Mouse (Mus musculus) midbrain, embryonic 11.5 days (tissue): ENCODE results near the gene Wdr92. TPM values are rescaled to one million over a fixed set of nuclear protein-coding genes. Genes with fewer than 3 reads are reported as not detected.

Experiments used
- ATAC-seq: fragments of 200-750 bp; cut with Nextera tagmentation; 2 replicates; pipeline ENCODE4 v1.8.0; 2017; ENCODE audit warnings: moderate TSS enrichment, moderate library complexity; ENCODE audit not compliant: low FRiP score
- DNase-seq: peaks from one replicate; pipeline ENCODE4 v3.0.0; 2015; ENCODE audit warnings: low spot score; ENCODE audit errors: missing footprints
- H3K27ac ChIP-seq: fragments of 300-500 bp; sonication (generic); 2 replicates; pipeline ENCODE4 v1.5.1; 2014; ENCODE audit warnings: low read depth, low read length
- H3K27me3 ChIP-seq: fragments of 300-500 bp; sonication (generic); 2 replicates; pipeline ENCODE4 v1.6.1; 2014; ENCODE audit warnings: mild to moderate bottlenecking, low read length, moderate library complexity, mixed read lengths; ENCODE audit not compliant: control insufficient read depth, insufficient read depth
- H3K36me3 ChIP-seq: fragments of 300-500 bp; sonication (generic); 2 replicates; pipeline ENCODE4 v1.6.1; 2014; ENCODE audit warnings: mild to moderate bottlenecking, low read length, moderate library complexity, mixed read lengths; ENCODE audit not compliant: control insufficient read depth, insufficient read depth
- H3K4me1 ChIP-seq: fragments of 300-500 bp; sonication (generic); 2 replicates; pipeline ENCODE4 v1.6.1; 2014; ENCODE audit warnings: low read length; ENCODE audit not compliant: control insufficient read depth, insufficient read depth
- H3K4me2 ChIP-seq: fragments of 300-500 bp; sonication (generic); 2 replicates; pipeline ENCODE4 v1.6.1; 2014; ENCODE audit warnings: mild to moderate bottlenecking, moderate library complexity
- H3K4me3 ChIP-seq: fragments of 300-500 bp; sonication (generic); 2 replicates; pipeline ENCODE4 v1.5.1; 2014; ENCODE audit warnings: low read depth, low read length
- H3K9ac ChIP-seq: fragments of 300-500 bp; sonication (generic); 2 replicates; pipeline ENCODE4 v1.6.1; 2014; ENCODE audit warnings: low read length
- H3K9me3 ChIP-seq: fragments of 300-500 bp; sonication (generic); 2 replicates; pipeline ENCODE4 v1.6.1; 2016; ENCODE audit warnings: low read length; ENCODE audit not compliant: control insufficient read depth
- WGBS: fragments of 180-500 bp; shearing (Covaris S2); extraction: QIAGEN DNeasy Blood & Tissue Kit; methylation state at CpG from one replicate; pipeline ENCODE4 v1.1.7; 2014; 5-methylcytosine and 5-hydroxymethylcytosine counted together
- polyA plus RNA-seq: library from polyadenylated mRNA; unstranded; fragments of >200 nt; fragmentation: Nextera tagmentation; extraction: Ambion mirVana; gene quantifications from 2 replicates; pipeline ENCODE4 v1.2.1, GENCODE M21; 2014

Wdr92 gene
- polyA plus RNA-seq, 1 experiment from 2014 or later: 33.0 TPM

- Histone ChIP-seq H3K36me3 (peaks cover 2% of the 10 kb centered on the region; the same call in 1 of the 2 replicates), H3K9ac (no peak overlapping the region), H3K4me1 (no peaks in the 10 kb centered on the region), H3K4me3 (no peak overlapping the region), H3K9me3 (no peaks in the 10 kb centered on the region), H3K27me3 (no peaks in the 10 kb centered on the region), H3K27ac (no peak overlapping the region), H3K4me2 (no peak overlapping the region)
- DNase-seq (no peak), ATAC-seq (no peak)
- 96% methylated on average over 5 of the region's 5 CpGs for WGBS
These were observed 17.3 kb downstream of the Wdr92 start for GRCm38 (mm10) chr11:17199170-17199569.

- no peak for ATAC-seq
- Histone ChIP-seq H3K27me3 (no peaks in the 10 kb centered on the region), H3K4me3 (no peak overlapping the region), H3K36me3 (peaks cover 2% of the 10 kb centered on the region; the same call in 1 of the 2 replicates), H3K9me3 (no peaks in the 10 kb centered on the region), H3K4me2 (no peak overlapping the region), H3K4me1 (no peaks in the 10 kb centered on the region), H3K9ac (no peak overlapping the region), H3K27ac (no peak overlapping the region)
- no peak for DNase-seq
- 92% methylated on average over 3 of the region's 3 CpGs for WGBS
These were observed 18.1 kb downstream of the Wdr92 start for GRCm38 (mm10) chr11:17199840-17200501.

GRCm38 (mm10) chr11:17200936-17201335 is 19.0 kb downstream of the Wdr92 start:
- no peak overlapping the region for H3K4me3 ChIP-seq
- H3K36me3 ChIP-seq: peaks cover 2% of the 10 kb centered on the region; the same call in 1 of the 2 replicates
- H3K27ac ChIP-seq: no peak overlapping the region
- ATAC-seq (no peak), DNase-seq (no peak)
- H3K4me2 ChIP-seq: no peak overlapping the region
- no peak overlapping the region for H3K9ac ChIP-seq
- H3K4me1 ChIP-seq: no peaks in the 10 kb centered on the region
- WGBS: 93% methylated on average over 4 of the region's 4 CpGs
- no peaks in the 10 kb centered on the region for H3K27me3 ChIP-seq
- no peaks in the 10 kb centered on the region for H3K9me3 ChIP-seq

- H3K4me3 ChIP-seq: no peak overlapping the region
- no peak overlapping the region for H3K27ac ChIP-seq
- no peak overlapping the region for H3K9ac ChIP-seq
- H3K27me3 ChIP-seq: no peaks in the 10 kb centered on the region
- H3K36me3 ChIP-seq: peaks cover under 1% of the 10 kb centered on the region; the same call in 1 of the 2 replicates
- no peaks in the 10 kb centered on the region for H3K9me3 ChIP-seq
- no peaks in the 10 kb centered on the region for H3K4me1 ChIP-seq
- DNase-seq: no peak
- WGBS: 88% methylated on average over 6 of the region's 6 CpGs
- no peak overlapping the region for H3K4me2 ChIP-seq
- no peak for ATAC-seq
These were observed 20.6 kb downstream of the Wdr92 start for GRCm38 (mm10) chr11:17202481-17202880.

- Histone ChIP-seq H3K4me1 (peaks cover 16% of the 10 kb centered on the region), H3K27ac (peak within 1 kb of the TSS; percentile 37; the same call in 1 of the 2 replicates), H3K4me2 (peak within 1 kb of the TSS; percentile 70), H3K27me3 (no peaks in the 10 kb centered on the region), H3K9me3 (no peaks in the 10 kb centered on the region), H3K4me3 (peak within 1 kb of the TSS; percentile 88), H3K9ac (peak within 1 kb of the TSS; percentile 77), H3K36me3 (peaks cover 2% of the 10 kb centered on the region; the same call in 1 of the 2 replicates)
- ATAC-seq (peak; percentile 100), DNase-seq (peak; percentile 99)
- WGBS: under 1% methylated on average over 64 of the region's 65 CpGs
These were observed 29.6 kb downstream of the Wdr92 start, which contains the start of gene Pno1 for GRCm38 (mm10) chr11:17211258-17212140. Gene Pno1 (minus strand): TSS chr11:17211568.

- peaks cover 16% of the 10 kb centered on the region for H3K4me1 ChIP-seq
- peak overlapping the region; percentile 77 for H3K9ac ChIP-seq
- 2% methylated on average over 10 of the region's 10 CpGs for WGBS
- no peak overlapping the region for H3K27ac ChIP-seq
- no peaks in the 10 kb centered on the region for H3K9me3 ChIP-seq
- no peaks in the 10 kb centered on the region for H3K27me3 ChIP-seq
- H3K4me3 ChIP-seq: peak overlapping the region; percentile 88
- peak overlapping the region; percentile 70 for H3K4me2 ChIP-seq
- ATAC-seq (no peak), DNase-seq (no peak)
- peaks cover 2% of the 10 kb centered on the region; the same call in 1 of the 2 replicates for H3K36me3 ChIP-seq
These were observed 30.2 kb downstream of the Wdr92 start for GRCm38 (mm10) chr11:17212141-17212495.

GRCm38 (mm10) chr11:17212903-17213509 is 31.1 kb downstream of the Wdr92 start:
- WGBS: 78% methylated on average over 5 of the region's 5 CpGs
- H3K27ac ChIP-seq: no peak overlapping the region
- no peaks in the 10 kb centered on the region for H3K27me3 ChIP-seq
- H3K4me1 ChIP-seq: peaks cover 16% of the 10 kb centered on the region
- no peak for ATAC-seq
- H3K4me2 ChIP-seq: peak overlapping the region; percentile 70
- H3K9ac ChIP-seq: peak overlapping the region; percentile 15
- no peak for DNase-seq
- H3K4me3 ChIP-seq: no peak overlapping the region; the same call in 1 of the 2 replicates
- no peaks in the 10 kb centered on the region for H3K9me3 ChIP-seq
- H3K36me3 ChIP-seq: peaks cover under 1% of the 10 kb centered on the region; the same call in 1 of the 2 replicates

- no peak overlapping the region for H3K27ac ChIP-seq
- no peak overlapping the region for H3K4me3 ChIP-seq
- WGBS: 91% methylated on average over 3 of the region's 3 CpGs
- peaks cover 12% of the 10 kb centered on the region for H3K4me1 ChIP-seq
- H3K27me3 ChIP-seq: no peaks in the 10 kb centered on the region
- no peaks in the 10 kb centered on the region for H3K9me3 ChIP-seq
- no peak overlapping the region for H3K9ac ChIP-seq
- DNase-seq (no peak), ATAC-seq (no peak)
- H3K4me2 ChIP-seq: no peak overlapping the region
- H3K36me3 ChIP-seq: no peaks in the 10 kb centered on the region
These were observed 33.6 kb downstream of the Wdr92 start for GRCm38 (mm10) chr11:17215475-17215874.
